Mouse (Mus musculus): ENCODE measurements around the gene Pir.

The Pir gene

DNA sequence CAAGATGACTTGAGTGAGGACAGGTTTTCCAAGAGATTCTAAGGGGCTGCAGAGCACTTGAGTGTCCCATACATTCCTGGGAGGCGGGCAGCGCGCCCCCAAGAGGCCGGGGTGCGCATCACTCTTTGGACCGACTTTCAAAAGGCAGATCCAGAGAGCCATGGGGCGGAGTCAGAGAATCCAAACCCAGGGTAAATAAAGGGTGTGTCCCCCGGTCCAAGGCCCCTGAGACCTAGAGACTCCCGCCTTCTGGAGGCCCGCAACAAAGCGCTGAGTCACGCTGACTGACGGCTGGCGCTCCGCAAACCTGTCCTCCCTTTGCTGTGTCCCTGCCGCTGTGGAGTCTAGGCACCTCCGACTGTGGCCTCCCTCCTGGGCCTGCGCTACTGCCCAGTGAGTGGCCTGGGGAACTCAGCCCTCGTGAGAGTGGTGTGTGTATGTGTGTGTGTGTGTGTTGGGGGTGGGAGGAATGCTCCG, at the start of gene Pir:
Pir (plus strand) TSS at position 87 of the 477 bp plus-strand sequence.
- H3K36me3 ChIP-seq (ENCODE audit: insufficient read depth, low read length), result peaks cover 11% of the 10 kb centered on the region
- no peaks in the 10 kb centered on the region for H3K27me3 ChIP-seq (ENCODE audit: insufficient read depth, low read length)
- H3K4me1 ChIP-seq (replicated peaks; ENCODE audit: low read depth, low read length), result peaks cover 7% of the 10 kb centered on the region
- TF ChIP-seq NANOG (IDR thresholded peaks at IDR 0.05; ENCODE audit: borderline replicate concordance, low read length) (no peak), POU5F1 (IDR thresholded peaks at IDR 0.05; ENCODE audit: borderline replicate concordance, low read length) (no peak), CTCF (conservative IDR thresholded peaks at IDR 0.05; ENCODE audit: low read length) (peak; percentile 45)
- H3K4me3 ChIP-seq (replicated peaks; ENCODE audit: low read length), result peak within 1 kb of the TSS; percentile 79
- no peaks in the 10 kb centered on the region for H3K9me3 ChIP-seq (ENCODE audit: low read length)

DNA sequence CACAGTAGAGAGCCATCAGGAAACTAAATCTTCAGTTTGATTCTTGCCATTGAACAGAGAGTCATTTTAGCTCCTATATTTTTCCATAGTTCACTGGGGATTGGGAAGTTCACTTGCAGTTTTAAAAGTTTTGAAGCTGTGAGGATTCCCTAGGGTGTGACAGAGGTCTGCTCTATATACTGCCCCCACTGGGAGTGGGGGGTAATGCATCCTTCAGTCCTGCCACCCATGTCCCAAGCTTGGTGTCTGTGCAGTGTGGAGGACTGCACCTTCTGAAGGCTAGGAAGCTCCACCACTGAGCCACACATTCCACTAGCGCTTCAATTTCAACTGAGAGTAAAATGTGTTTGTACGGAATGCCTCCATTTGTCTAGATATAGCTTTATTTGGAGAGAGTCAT, 47.2 kb upstream of the Pir start:
- TF ChIP-seq CTCF (conservative IDR thresholded peaks at IDR 0.05; ENCODE audit: low read length), result peak; percentile 57
- TF ChIP-seq NANOG (IDR thresholded peaks at IDR 0.05; ENCODE audit: borderline replicate concordance, low read length), result no peak
- Histone ChIP-seq H3K27me3 (ENCODE audit: insufficient read depth, low read length) (no peaks in the 10 kb centered on the region), H3K9me3 (ENCODE audit: low read length) (no peaks in the 10 kb centered on the region), H3K36me3 (ENCODE audit: insufficient read depth, low read length) (no peaks in the 10 kb centered on the region), H3K4me3 (replicated peaks; ENCODE audit: low read length) (no peak overlapping the region), H3K4me1 (replicated peaks; ENCODE audit: low read depth, low read length) (no peaks in the 10 kb centered on the region)

DNA sequence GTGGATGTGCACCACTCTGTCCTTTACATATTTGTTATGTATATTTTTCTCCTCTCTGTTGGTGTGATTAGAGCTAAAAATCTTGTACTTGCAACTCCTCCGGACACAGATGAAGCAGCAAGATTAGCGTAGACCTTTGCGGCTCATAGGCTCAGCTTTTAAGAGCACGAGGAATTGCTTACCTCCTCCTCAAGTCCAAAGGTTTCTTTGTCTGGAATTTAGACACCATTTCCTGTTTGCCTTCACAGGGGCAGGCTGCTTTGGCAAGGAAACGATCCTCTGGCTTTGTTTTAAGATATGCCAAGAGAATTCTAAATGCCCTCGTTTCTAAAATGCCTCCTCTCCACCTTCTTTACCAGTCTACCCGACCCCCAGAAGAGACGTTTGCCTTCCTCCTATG, 35.8 kb upstream of the Pir start:
- Histone ChIP-seq H3K4me1 (replicated peaks; ENCODE audit: low read depth, low read length) (0 out of 2 replicates have a peak, but pooled peaks cover 7% of the 10 kb centered on the region), H3K4me3 (replicated peaks; ENCODE audit: low read length) (no peak overlapping the region), H3K27me3 (ENCODE audit: insufficient read depth, low read length) (no peaks in the 10 kb centered on the region), H3K9me3 (ENCODE audit: low read length) (no peaks in the 10 kb centered on the region), H3K36me3 (ENCODE audit: insufficient read depth, low read length) (no peaks in the 10 kb centered on the region)
- TF ChIP-seq CTCF (conservative IDR thresholded peaks at IDR 0.05; ENCODE audit: low read length), result no peak
- TF ChIP-seq POU5F1 (IDR thresholded peaks at IDR 0.05; ENCODE audit: borderline replicate concordance, low read length), result no peak
- TF ChIP-seq NANOG (IDR thresholded peaks at IDR 0.05; ENCODE audit: borderline replicate concordance, low read length), result no peak

DNA sequence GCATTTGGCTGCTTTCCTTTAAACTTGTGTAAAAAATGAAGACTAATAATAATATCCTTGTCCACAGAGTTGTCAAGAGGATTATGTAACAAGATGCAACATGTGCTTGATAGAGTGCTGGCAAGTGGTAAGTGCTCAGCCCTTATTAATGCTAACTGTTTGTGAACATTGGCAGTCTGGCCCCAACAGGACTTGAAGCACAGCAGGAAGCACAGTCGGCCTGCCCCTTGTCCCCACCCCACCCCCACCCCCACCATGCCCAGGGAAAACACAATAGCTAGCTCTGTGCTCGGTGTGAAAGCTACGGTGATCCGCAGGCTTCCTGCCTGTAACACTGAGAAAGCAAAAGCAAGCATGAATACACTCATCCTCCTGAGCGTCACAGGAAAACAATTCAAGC, 23.5 kb upstream of the Pir start:
- no peaks in the 10 kb centered on the region for H3K36me3 ChIP-seq (ENCODE audit: insufficient read depth, low read length)
- no peak overlapping the region for H3K4me3 ChIP-seq (replicated peaks; ENCODE audit: low read length)
- no peaks in the 10 kb centered on the region for H3K9me3 ChIP-seq (ENCODE audit: low read length)
- no peaks in the 10 kb centered on the region for H3K27me3 ChIP-seq (ENCODE audit: insufficient read depth, low read length)
- TF ChIP-seq NANOG (IDR thresholded peaks at IDR 0.05; ENCODE audit: borderline replicate concordance, low read length) (no peak), POU5F1 (IDR thresholded peaks at IDR 0.05; ENCODE audit: borderline replicate concordance, low read length) (no peak), CTCF (conservative IDR thresholded peaks at IDR 0.05; ENCODE audit: low read length) (no peak)
- no peaks in the 10 kb centered on the region for H3K4me1 ChIP-seq (replicated peaks; ENCODE audit: low read depth, low read length)

DNA sequence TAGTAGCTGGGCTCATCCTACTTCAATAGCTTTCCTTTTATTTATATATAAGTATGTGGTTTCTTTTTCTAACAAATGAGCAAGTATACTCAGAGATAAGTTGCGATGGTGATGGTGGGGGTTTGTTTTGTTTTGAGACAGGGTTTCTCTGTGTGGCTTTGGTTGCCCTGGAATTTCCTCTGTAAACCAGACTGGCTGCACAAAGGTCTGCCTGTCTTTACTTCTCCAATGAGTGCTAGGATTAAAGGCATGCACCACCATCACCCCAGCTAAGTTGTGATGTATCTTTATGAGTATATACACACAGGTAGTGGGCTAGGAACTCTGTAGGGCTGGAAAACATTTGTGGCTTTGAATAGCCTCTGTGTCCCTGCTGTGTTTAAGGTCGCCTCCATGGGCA, 22.4 kb upstream of the Pir start:
- TF ChIP-seq CTCF (conservative IDR thresholded peaks at IDR 0.05; ENCODE audit: low read length) (no peak), POU5F1 (IDR thresholded peaks at IDR 0.05; ENCODE audit: borderline replicate concordance, low read length) (no peak), NANOG (IDR thresholded peaks at IDR 0.05; ENCODE audit: borderline replicate concordance, low read length) (no peak)
- Histone ChIP-seq H3K4me3 (replicated peaks; ENCODE audit: low read length) (no peak overlapping the region), H3K4me1 (replicated peaks; ENCODE audit: low read depth, low read length) (no peaks in the 10 kb centered on the region), H3K27me3 (ENCODE audit: insufficient read depth, low read length) (no peaks in the 10 kb centered on the region), H3K9me3 (ENCODE audit: low read length) (no peaks in the 10 kb centered on the region), H3K36me3 (ENCODE audit: insufficient read depth, low read length) (no peaks in the 10 kb centered on the region)

DNA sequence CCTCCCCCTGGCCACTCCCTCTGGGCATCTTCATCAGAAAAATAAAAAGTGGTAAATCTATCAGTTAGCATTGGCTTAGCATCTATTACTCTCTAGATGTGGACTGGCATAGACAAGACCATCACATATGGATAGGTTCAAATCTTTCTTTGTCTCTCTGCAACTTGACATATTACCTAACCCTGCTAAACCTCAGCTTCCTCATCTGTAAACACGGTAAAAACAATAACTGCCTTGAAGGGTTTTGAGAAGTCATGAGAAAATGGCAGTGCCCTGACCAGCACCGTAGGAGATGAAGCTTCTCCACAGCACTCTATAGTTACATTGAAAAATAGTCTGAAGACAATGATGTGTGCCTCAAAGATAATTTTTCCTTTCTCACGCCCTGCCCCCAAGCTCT, 12.6 kb upstream of the Pir start:
- Histone ChIP-seq H3K4me3 (replicated peaks; ENCODE audit: low read length) (no peak overlapping the region), H3K9me3 (ENCODE audit: low read length) (no peaks in the 10 kb centered on the region), H3K36me3 (ENCODE audit: insufficient read depth, low read length) (no peaks in the 10 kb centered on the region), H3K27me3 (ENCODE audit: insufficient read depth, low read length) (no peaks in the 10 kb centered on the region), H3K4me1 (replicated peaks; ENCODE audit: low read depth, low read length) (no peaks in the 10 kb centered on the region)
- TF ChIP-seq POU5F1 (IDR thresholded peaks at IDR 0.05; ENCODE audit: borderline replicate concordance, low read length) (no peak), CTCF (conservative IDR thresholded peaks at IDR 0.05; ENCODE audit: low read length) (no peak), NANOG (IDR thresholded peaks at IDR 0.05; ENCODE audit: borderline replicate concordance, low read length) (no peak)

DNA sequence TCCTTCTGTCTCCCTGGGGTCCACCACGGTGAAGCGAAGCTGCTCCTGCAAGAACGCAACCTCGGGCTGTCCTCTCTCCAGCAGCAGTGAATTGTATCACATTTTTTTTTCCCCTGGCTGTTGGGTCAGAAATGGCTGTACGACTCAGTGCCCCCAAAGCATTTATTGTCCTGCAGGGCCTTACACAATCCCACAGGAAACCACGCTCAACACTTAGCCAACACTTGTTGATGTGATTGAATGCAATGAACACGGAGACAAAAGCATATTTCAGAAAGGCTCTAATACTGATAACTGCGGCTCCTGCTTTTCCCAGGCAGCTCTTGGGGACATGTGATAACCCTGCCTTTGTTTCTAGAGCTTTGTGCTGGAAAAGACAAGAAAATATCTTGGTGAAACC, 11.1 kb upstream of the Pir start, which contains the start of gene Bmx:
Bmx (minus strand) TSS at position 137 of the 400 bp plus-strand sequence.
- no peaks in the 10 kb centered on the region for H3K27me3 ChIP-seq (ENCODE audit: insufficient read depth, low read length)
- H3K9me3 ChIP-seq (ENCODE audit: low read length), result no peaks in the 10 kb centered on the region
- no peak within 1 kb of the TSS for H3K4me3 ChIP-seq (replicated peaks; ENCODE audit: low read length)
- peaks cover 11% of the 10 kb centered on the region; the same call in 1 of the 2 replicates for H3K4me1 ChIP-seq (replicated peaks; ENCODE audit: low read depth, low read length)
- TF ChIP-seq CTCF (conservative IDR thresholded peaks at IDR 0.05; ENCODE audit: low read length), result no peak
- TF ChIP-seq NANOG (IDR thresholded peaks at IDR 0.05; ENCODE audit: borderline replicate concordance, low read length), result no peak
- TF ChIP-seq POU5F1 (IDR thresholded peaks at IDR 0.05; ENCODE audit: borderline replicate concordance, low read length), result no peak
- no peaks in the 10 kb centered on the region for H3K36me3 ChIP-seq (ENCODE audit: insufficient read depth, low read length)

DNA sequence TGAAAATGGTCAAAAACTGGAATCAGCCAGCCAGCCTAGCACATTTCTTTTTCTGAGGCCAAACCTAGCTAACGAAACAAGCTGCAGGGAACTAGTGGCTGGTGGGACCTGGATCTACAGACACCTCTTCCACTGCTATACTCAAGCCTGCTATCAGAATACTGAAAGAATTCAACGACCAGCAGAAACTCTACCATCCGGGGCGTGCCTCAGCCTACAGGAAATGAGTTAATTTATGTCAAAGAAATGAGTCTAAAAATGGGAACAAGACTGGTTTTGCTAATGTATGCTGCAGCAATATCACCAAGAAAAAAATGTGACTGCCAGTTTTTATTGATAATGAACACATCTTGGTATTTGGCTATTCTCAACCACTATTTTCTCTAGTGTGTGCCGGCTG, 10.5 kb upstream of the Pir start:
- Histone ChIP-seq H3K4me3 (replicated peaks; ENCODE audit: low read length) (no peak overlapping the region), H3K4me1 (replicated peaks; ENCODE audit: low read depth, low read length) (peaks cover 11% of the 10 kb centered on the region; the same call in 1 of the 2 replicates), H3K9me3 (ENCODE audit: low read length) (no peaks in the 10 kb centered on the region), H3K27me3 (ENCODE audit: insufficient read depth, low read length) (no peaks in the 10 kb centered on the region), H3K36me3 (ENCODE audit: insufficient read depth, low read length) (no peaks in the 10 kb centered on the region)
- TF ChIP-seq NANOG (IDR thresholded peaks at IDR 0.05; ENCODE audit: borderline replicate concordance, low read length) (no peak), POU5F1 (IDR thresholded peaks at IDR 0.05; ENCODE audit: borderline replicate concordance, low read length) (no peak), CTCF (conservative IDR thresholded peaks at IDR 0.05; ENCODE audit: low read length) (no peak)

DNA sequence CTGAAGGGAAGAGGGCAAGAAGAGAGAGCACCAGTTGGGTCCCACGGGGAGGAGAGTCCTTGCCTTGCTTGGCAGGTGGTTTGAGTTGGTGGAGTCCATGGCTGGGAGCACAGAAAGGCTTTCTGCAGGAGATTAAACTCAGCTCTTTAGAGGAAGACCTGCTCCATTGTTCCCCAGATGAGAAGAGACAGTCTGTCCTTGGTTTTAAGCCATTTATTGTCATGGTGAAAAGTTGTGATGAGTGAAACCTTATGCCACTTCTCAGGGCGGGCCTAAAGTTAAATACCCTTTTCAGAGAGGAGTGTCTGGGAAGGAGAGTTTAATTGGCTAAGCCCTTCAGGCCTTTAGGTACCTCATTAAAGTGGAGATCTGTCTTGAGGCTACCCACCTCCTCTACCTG, 6.9 kb upstream of the Pir start:
- Histone ChIP-seq H3K4me3 (replicated peaks; ENCODE audit: low read length) (no peak overlapping the region), H3K36me3 (ENCODE audit: insufficient read depth, low read length) (no peaks in the 10 kb centered on the region), H3K27me3 (ENCODE audit: insufficient read depth, low read length) (no peaks in the 10 kb centered on the region), H3K9me3 (ENCODE audit: low read length) (no peaks in the 10 kb centered on the region), H3K4me1 (replicated peaks; ENCODE audit: low read depth, low read length) (peaks cover 11% of the 10 kb centered on the region; the same call in 1 of the 2 replicates)
- TF ChIP-seq POU5F1 (IDR thresholded peaks at IDR 0.05; ENCODE audit: borderline replicate concordance, low read length) (no peak), NANOG (IDR thresholded peaks at IDR 0.05; ENCODE audit: borderline replicate concordance, low read length) (peak; percentile 33; the same call in 1 of the 2 replicates)
